8 mouse cellular contexts compared by ENCODE assay signal in genomic region chr15:12366072-12366469, GRCm38 (mm10). TPM values are rescaled to one million over a fixed set of nuclear protein-coding genes. Genes with fewer than 3 reads are reported as not detected.
A peak's percentile ranks its signal among the peaks of the same experiment; 100 is the strongest.
DNase-seq lines count a peak whose midpoint lies in the region; ATAC-seq lines count a peak whose summit lies in the region.

No protein-coding gene starts in this region.

- ATAC-seq in forebrain, embryonic 15.5 days (replicated peaks): peak; percentile 92
- peak; percentile 88 for ATAC-seq in neural tube, embryonic 11.5 days (ENCODE audit: insufficient read depth, low FRiP score, low TSS enrichment)

- H3K9ac ChIP-seq in forebrain, embryonic 15.5 days (replicated peaks): no peak overlapping the region
- no peak overlapping the region for H3K9ac ChIP-seq in neural tube, embryonic 11.5 days (ENCODE audit: low read length)

- DNase-seq in kidney, postnatal 14 days: peak; percentile 35
- no peak for DNase-seq in kidney, adult 8-10 months
- peak; percentile 54 to 59 for DNase-seq in layer of hippocampus, postnatal 25 days (ENCODE audit: extremely low spot score in 1 of 2, low spot score in 1 of 2)
- DNase-seq in neural tube, embryonic 11.5 days (ENCODE audit: low spot score): peak; percentile 76
- no peak for DNase-seq in urinary bladder, postnatal 10 days (ENCODE audit: low spot score)
- no peak for DNase-seq in lung, postnatal 36 days
- no peak for DNase-seq in heart, adult 9 months (ENCODE audit: low spot score in 2 of 2)

- no peaks in the 10 kb centered on the region for H3K9me3 ChIP-seq in forebrain, embryonic 15.5 days
- H3K9me3 ChIP-seq in neural tube, embryonic 11.5 days (ENCODE audit: control insufficient read depth, low read length): no peaks in the 10 kb centered on the region

- WGBS in forebrain, embryonic 15.5 days: 11% methylated on average over 3 of the region's 3 CpGs
- 32% methylated on average over 3 of the region's 3 CpGs for WGBS in neural tube, embryonic 11.5 days

- H3K4me2 ChIP-seq in forebrain, embryonic 15.5 days (replicated peaks): peak overlapping the region; percentile 1; the same call in 1 of the 2 replicates
- no peak overlapping the region for H3K4me2 ChIP-seq in neural tube, embryonic 11.5 days (ENCODE audit: low read depth)

- H3K27ac ChIP-seq in forebrain, embryonic 15.5 days (replicated peaks): peak overlapping the region; percentile 87
- H3K27ac ChIP-seq in neural tube, embryonic 11.5 days (ENCODE audit: low read depth, low read length): 0 out of 2 replicates have a peak overlapping the region, but pooled peaks have one; percentile 31

- peaks cover 26% of the 10 kb centered on the region for H3K4me1 ChIP-seq in forebrain, embryonic 15.5 days
- peaks cover 14% of the 10 kb centered on the region for H3K4me1 ChIP-seq in neural tube, embryonic 11.5 days (ENCODE audit: control insufficient read depth, insufficient read depth, low read length)

- H3K36me3 ChIP-seq in forebrain, embryonic 15.5 days: no peaks in the 10 kb centered on the region
- H3K36me3 ChIP-seq in neural tube, embryonic 11.5 days (ENCODE audit: control insufficient read depth, insufficient read depth, low read length): no peaks in the 10 kb centered on the region

- H3K4me3 ChIP-seq in forebrain, embryonic 15.5 days: no peak overlapping the region
- H3K4me3 ChIP-seq in neural tube, embryonic 11.5 days (ENCODE audit: low read depth, low read length): no peak overlapping the region

- no peaks in the 10 kb centered on the region for H3K27me3 ChIP-seq in forebrain, embryonic 15.5 days
- no peaks in the 10 kb centered on the region for H3K27me3 ChIP-seq in neural tube, embryonic 11.5 days (ENCODE audit: control insufficient read depth, insufficient read depth, low read length)

RNA-seq across cellular contexts. Expression of gene 1810049J17Rik, which starts 44.4 kb away (rescaled TPM):
- 0.80 and 0.91 TPM in 2 replicates for polyA plus RNA-seq in forebrain, embryonic 15.5 days (2015; fragmentation: Nextera tagmentation; extraction: Ambion mirVana)
- total RNA-seq in layer of hippocampus, postnatal 25 days (2021): under 1 TPM in 1 of 2 experiments, not detected in 1; 0.69 TPM
- polyA plus RNA-seq in neural tube, embryonic 11.5 days (2014; fragmentation: Nextera tagmentation; extraction: Ambion mirVana): 1.6 and 1.9 TPM in 2 replicates

RNA-seq across cellular contexts. Expression of gene Golph3, which starts 44.8 kb away (rescaled TPM):
- 66.1 and 74.2 TPM in 2 replicates for polyA plus RNA-seq in forebrain, embryonic 15.5 days (2015; fragmentation: Nextera tagmentation; extraction: Ambion mirVana)
- 10 to 100 TPM; 90.6 to 98.8 TPM for total RNA-seq in layer of hippocampus, postnatal 25 days (2021)
- 108 and 112 TPM in 2 replicates for polyA plus RNA-seq in neural tube, embryonic 11.5 days (2014; fragmentation: Nextera tagmentation; extraction: Ambion mirVana)

Comparison
In these comparisons a context has a peak if more than half of its experiments do, and no peak if none do; other contexts are left out.
1. DNase-seq: peak in kidney, postnatal 14 days (single experiment), layer of hippocampus, postnatal 25 days (2 of 2) and neural tube, embryonic 11.5 days (single experiment); none in kidney, adult 8-10 months (0 of 2), urinary bladder, postnatal 10 days (single experiment), lung, postnatal 36 days (single experiment) and heart, adult 9 months (0 of 2).